Mouse (Mus musculus) intestine, embryonic 15.5 days (tissue): ENCODE measurements around the gene Exosc3. TPM values are rescaled to one million over a fixed set of nuclear protein-coding genes. Genes with fewer than 3 reads are reported as not detected.

ENCODE experiments used
- ATAC-seq: fragments of 200-750 bp; cut with Nextera tagmentation; 2 replicates; pipeline ENCODE4 v1.8.0; 2017; ENCODE audit warnings: moderate TSS enrichment, moderate library complexity
- H3K27ac ChIP-seq: fragments of 300-500 bp; sonication (generic); 2 replicates; pipeline ENCODE4 v1.5.1; 2015; ENCODE audit warnings: mild to moderate bottlenecking, inconsistent platforms
- H3K27me3 ChIP-seq: fragments of 300-500 bp; sonication (generic); replicated peaks from 2 replicates; pipeline ENCODE4 v1.6.1; 2015; ENCODE audit warnings: inconsistent platforms
- H3K36me3 ChIP-seq: fragments of 300-500 bp; sonication (generic); 2 replicates; pipeline ENCODE4 v1.6.1; 2015; ENCODE audit warnings: inconsistent platforms
- H3K4me1 ChIP-seq: fragments of 300-500 bp; sonication (generic); replicated peaks from 2 replicates; pipeline ENCODE4 v1.6.1; 2015; ENCODE audit warnings: inconsistent platforms
- H3K4me2 ChIP-seq: fragments of 300-500 bp; sonication (generic); replicated peaks from 2 replicates; pipeline ENCODE4 v1.6.1; 2015; ENCODE audit warnings: mild to moderate bottlenecking, inconsistent platforms
- H3K4me3 ChIP-seq: fragments of 300-500 bp; sonication (generic); replicated peaks from 2 replicates; pipeline ENCODE4 v1.5.1; 2015; ENCODE audit warnings: inconsistent platforms
- H3K9ac ChIP-seq: fragments of 300-500 bp; sonication (generic); 2 replicates; pipeline ENCODE4 v1.6.1; 2015; ENCODE audit warnings: inconsistent platforms
- H3K9me3 ChIP-seq: fragments of 300-500 bp; sonication (generic); 2 replicates; pipeline ENCODE4 v1.6.1; 2016; ENCODE audit warnings: inconsistent platforms
- WGBS: fragments of 180-500 bp; shearing (Covaris S2); methylation state at CpG from one replicate; pipeline ENCODE4 v1.1.7; 2015; 5-methylcytosine and 5-hydroxymethylcytosine counted together
- polyA plus RNA-seq: library from polyadenylated mRNA; unstranded; fragments of >200 nt; fragmentation: Nextera tagmentation; extraction: Ambion mirVana; gene quantifications from 2 replicates; pipeline ENCODE4 v1.2.1, GENCODE M21; 2015

Gene Exosc3
- polyA plus RNA-seq, 1 experiment from 2014 or later, result 90.4 TPM

GRCm38 (mm10) chr4:45331139-45331538 lies 11.4 kb downstream of the Exosc3 start:
- H3K9me3 ChIP-seq, result no peaks in the 10 kb centered on the region
- H3K9ac ChIP-seq, result no peak overlapping the region
- 0 out of 2 replicates have a peak, but pooled peaks cover 3% of the 10 kb centered on the region for H3K27me3 ChIP-seq
- ATAC-seq, result no peak
- 72% methylated on average over 7 of the region's 7 CpGs for WGBS
- H3K36me3 ChIP-seq, result no peaks in the 10 kb centered on the region
- H3K27ac ChIP-seq, result no peak overlapping the region
- no peak overlapping the region for H3K4me3 ChIP-seq
- no peaks in the 10 kb centered on the region for H3K4me1 ChIP-seq
- no peak overlapping the region for H3K4me2 ChIP-seq

GRCm38 (mm10) chr4:45320159-45320816 lies 22.2 kb downstream of the Exosc3 start:
- H3K9me3 ChIP-seq, result no peaks in the 10 kb centered on the region
- H3K4me2 ChIP-seq, result peak overlapping the region; percentile 69
- peak overlapping the region; percentile 91 for H3K27ac ChIP-seq
- H3K4me3 ChIP-seq, result peak overlapping the region; percentile 92
- H3K4me1 ChIP-seq, result peaks cover 4% of the 10 kb centered on the region; the same call in 1 of the 2 replicates
- peak; percentile 94 for ATAC-seq
- peak overlapping the region; percentile 89 for H3K9ac ChIP-seq
- peaks cover 13% of the 10 kb centered on the region; the same call in 1 of the 2 replicates for H3K36me3 ChIP-seq
- H3K27me3 ChIP-seq, result 0 out of 2 replicates have a peak, but pooled peaks cover 1% of the 10 kb centered on the region
- WGBS, result under 1% methylated on average over 56 of the region's 56 CpGs

- ATAC-seq, result no peak
- H3K36me3 ChIP-seq, result peaks cover 16% of the 10 kb centered on the region
- H3K27me3 ChIP-seq, result no peaks in the 10 kb centered on the region
- no peak overlapping the region for H3K27ac ChIP-seq
- no peak overlapping the region for H3K9ac ChIP-seq
- no peaks in the 10 kb centered on the region for H3K9me3 ChIP-seq
- no peaks in the 10 kb centered on the region for H3K4me1 ChIP-seq
- whole genome bisulfite sequencing, result 95% methylated on average over 2 of the region's 2 CpGs
- no peak overlapping the region for H3K4me3 ChIP-seq
- H3K4me2 ChIP-seq, result no peak overlapping the region
Measured at GRCm38 (mm10) chr4:45311056-45311455, 31.5 kb downstream of the Exosc3 start.

GRCm38 (mm10) chr4:45308606-45309005 lies 33.9 kb downstream of the Exosc3 start:
- 91% methylated on average over 6 of the region's 6 CpGs for WGBS
- H3K4me1 ChIP-seq, result no peaks in the 10 kb centered on the region
- H3K4me3 ChIP-seq, result no peak overlapping the region
- H3K27me3 ChIP-seq, result no peaks in the 10 kb centered on the region
- no peaks in the 10 kb centered on the region for H3K9me3 ChIP-seq
- no peak overlapping the region for H3K27ac ChIP-seq
- no peak overlapping the region for H3K4me2 ChIP-seq
- no peak overlapping the region for H3K9ac ChIP-seq
- no peak for ATAC-seq
- peaks cover 11% of the 10 kb centered on the region for H3K36me3 ChIP-seq

GRCm38 (mm10) chr4:45308046-45308445 lies 34.5 kb downstream of the Exosc3 start:
- Histone ChIP-seq H3K9me3 (no peaks in the 10 kb centered on the region), H3K27ac (no peak overlapping the region), H3K4me3 (no peak overlapping the region), H3K9ac (no peak overlapping the region), H3K4me2 (no peak overlapping the region), H3K4me1 (no peaks in the 10 kb centered on the region), H3K36me3 (peaks cover 11% of the 10 kb centered on the region), H3K27me3 (no peaks in the 10 kb centered on the region)
- no peak for ATAC-seq
- WGBS, result 35% methylated on average over 11 of the region's 11 CpGs

- Histone ChIP-seq H3K4me3 (no peak overlapping the region), H3K36me3 (peaks cover 11% of the 10 kb centered on the region), H3K9ac (no peak overlapping the region), H3K4me1 (no peaks in the 10 kb centered on the region), H3K27ac (no peak overlapping the region), H3K4me2 (no peak overlapping the region), H3K27me3 (no peaks in the 10 kb centered on the region), H3K9me3 (no peaks in the 10 kb centered on the region)
- ATAC-seq, result no peak
- WGBS, result 95% methylated on average over 14 of the region's 14 CpGs
Measured at GRCm38 (mm10) chr4:45305536-45305935, 37.0 kb downstream of the Exosc3 start.

- Histone ChIP-seq H3K9me3 (no peaks in the 10 kb centered on the region), H3K27me3 (no peaks in the 10 kb centered on the region), H3K4me3 (peak within 1 kb of the TSS; percentile 70), H3K27ac (no peak within 1 kb of the TSS), H3K4me1 (peaks cover 5% of the 10 kb centered on the region), H3K4me2 (peak within 1 kb of the TSS; percentile 73), H3K9ac (peak within 1 kb of the TSS; percentile 69), H3K36me3 (no peaks in the 10 kb centered on the region; the same call in 1 of the 2 replicates)
- 17% methylated on average over 27 of the region's 27 CpGs for WGBS
- ATAC-seq, result peak; percentile 95
Measured at GRCm38 (mm10) chr4:45296662-45297564, 45.6 kb downstream of the Exosc3 start, which contains the start of gene Trmt10b. TSS of gene Trmt10b (plus strand) at chr4:45297127.

GRCm38 (mm10) chr4:45287906-45288305 lies 54.6 kb downstream of the Exosc3 start:
- Histone ChIP-seq H3K27me3 (no peaks in the 10 kb centered on the region), H3K4me3 (no peak overlapping the region), H3K9me3 (no peaks in the 10 kb centered on the region), H3K4me2 (no peak overlapping the region), H3K27ac (no peak overlapping the region), H3K4me1 (no peaks in the 10 kb centered on the region), H3K9ac (no peak overlapping the region), H3K36me3 (no peaks in the 10 kb centered on the region)
- WGBS, result 81% methylated on average over 5 of the region's 5 CpGs
- no peak for ATAC-seq

GRCm38 (mm10) chr4:45286318-45286717 lies 56.2 kb downstream of the Exosc3 start:
- 54% methylated on average over 3 of the region's 3 CpGs for WGBS

GRCm38 (mm10) chr4:45279981-45280548 lies 62.5 kb downstream of the Exosc3 start:
- Histone ChIP-seq H3K4me2 (no peak overlapping the region), H3K27ac (no peak overlapping the region), H3K4me3 (no peak overlapping the region), H3K9me3 (no peaks in the 10 kb centered on the region), H3K9ac (no peak overlapping the region), H3K27me3 (no peaks in the 10 kb centered on the region), H3K4me1 (no peaks in the 10 kb centered on the region), H3K36me3 (no peaks in the 10 kb centered on the region)
- 16% methylated on average over 4 of the region's 4 CpGs for WGBS
- peak; percentile 58; the same call in 1 of the 2 replicates for ATAC-seq

More at GRCm38 (mm10) chr4:45286318-45286717, 56.2 kb downstream of the Exosc3 start:
- Histone ChIP-seq H3K4me2 (no peak overlapping the region), H3K27ac (no peak overlapping the region), H3K9ac (no peak overlapping the region), H3K9me3 (no peaks in the 10 kb centered on the region), H3K4me1 (no peaks in the 10 kb centered on the region), H3K4me3 (no peak overlapping the region), H3K27me3 (no peaks in the 10 kb centered on the region), H3K36me3 (no peaks in the 10 kb centered on the region)
- no peak for ATAC-seq

- 64% methylated on average over 8 of the region's 8 CpGs for WGBS
- no peaks in the 10 kb centered on the region for H3K9me3 ChIP-seq
- no peak for ATAC-seq
Measured at GRCm38 (mm10) chr4:45279292-45279691, 63.2 kb downstream of the Exosc3 start.

GRCm38 (mm10) chr4:45275770-45276169 lies 66.8 kb downstream of the Exosc3 start:
- Histone ChIP-seq H3K4me2 (no peak overlapping the region), H3K27me3 (no peaks in the 10 kb centered on the region), H3K36me3 (no peaks in the 10 kb centered on the region), H3K4me1 (peaks cover 3% of the 10 kb centered on the region; the same call in 1 of the 2 replicates), H3K27ac (no peak overlapping the region), H3K4me3 (no peak overlapping the region), H3K9ac (no peak overlapping the region), H3K9me3 (no peaks in the 10 kb centered on the region)
- ATAC-seq, result no peak
- 77% methylated on average over 8 of the region's 8 CpGs for WGBS

More at GRCm38 (mm10) chr4:45279292-45279691, 63.2 kb downstream of the Exosc3 start:
- Histone ChIP-seq H3K36me3 (no peaks in the 10 kb centered on the region), H3K27ac (no peak overlapping the region), H3K9ac (no peak overlapping the region), H3K4me2 (no peak overlapping the region), H3K27me3 (no peaks in the 10 kb centered on the region), H3K4me1 (no peaks in the 10 kb centered on the region), H3K4me3 (no peak overlapping the region)
